Mouse (Mus musculus) forebrain, embryonic 15.5 days (tissue): Measurements from ENCODE around the gene Pcx. TPM values are rescaled to one million over a fixed set of nuclear protein-coding genes. Genes with fewer than 3 reads are reported as not detected.

Experiments
- ATAC-seq: fragments of 200-750 bp; cut with Nextera tagmentation; replicated peaks from 2 replicates; pipeline ENCODE4 v1.8.0; 2017; ENCODE audit warnings: mild to moderate bottlenecking, moderate TSS enrichment, moderate library complexity
- H3K27ac ChIP-seq: fragments of 300-500 bp; sonication (generic); replicated peaks from 2 replicates; pipeline ENCODE4 v1.5.1; 2015; ENCODE audit warnings: mild to moderate bottlenecking, inconsistent platforms
- H3K27me3 ChIP-seq: fragments of 300-500 bp; sonication (generic); 2 replicates; pipeline ENCODE4 v1.6.1; 2015; ENCODE audit warnings: inconsistent platforms
- H3K36me3 ChIP-seq: fragments of 300-500 bp; sonication (generic); 2 replicates; pipeline ENCODE4 v1.6.1; 2015; ENCODE audit warnings: mild to moderate bottlenecking, inconsistent platforms
- H3K4me1 ChIP-seq: fragments of 300-500 bp; sonication (generic); 2 replicates; pipeline ENCODE4 v1.6.1; 2015; ENCODE audit warnings: inconsistent platforms
- H3K4me2 ChIP-seq: fragments of 300-500 bp; sonication (generic); replicated peaks from 2 replicates; pipeline ENCODE4 v1.6.1; 2015; ENCODE audit warnings: mild to moderate bottlenecking, inconsistent platforms
- H3K4me3 ChIP-seq: fragments of 300-500 bp; sonication (generic); 2 replicates; pipeline ENCODE4 v1.5.1; 2015; ENCODE audit warnings: mild to moderate bottlenecking, inconsistent platforms
- H3K9ac ChIP-seq: fragments of 300-500 bp; sonication (generic); replicated peaks from 2 replicates; pipeline ENCODE4 v1.6.1; 2015; ENCODE audit warnings: mild to moderate bottlenecking, inconsistent platforms
- H3K9me3 ChIP-seq: fragments of 300-500 bp; sonication (generic); 2 replicates; pipeline ENCODE4 v1.6.1; 2016; ENCODE audit warnings: inconsistent platforms
- WGBS: fragments of 180-500 bp; shearing (Covaris S2); methylation state at CpG from one replicate; pipeline ENCODE4 v1.1.7; 2015; ENCODE audit warnings: mixed read lengths; 5-methylcytosine and 5-hydroxymethylcytosine counted together
- microRNA-seq: library from miRNA; unstranded; fragments of <30 nt; microRNA quantifications from one replicate; pipeline ENCODE4, GENCODE M21; 2016
- polyA plus RNA-seq: library from polyadenylated mRNA; unstranded; fragments of >200 nt; fragmentation: Nextera tagmentation; extraction: Ambion mirVana; gene quantifications from 2 replicates; pipeline ENCODE4 v1.2.1, GENCODE M21; 2015

The Pcx gene
- polyA plus RNA-seq, 1 experiment from 2014 or later: 28.4 TPM

DNA sequence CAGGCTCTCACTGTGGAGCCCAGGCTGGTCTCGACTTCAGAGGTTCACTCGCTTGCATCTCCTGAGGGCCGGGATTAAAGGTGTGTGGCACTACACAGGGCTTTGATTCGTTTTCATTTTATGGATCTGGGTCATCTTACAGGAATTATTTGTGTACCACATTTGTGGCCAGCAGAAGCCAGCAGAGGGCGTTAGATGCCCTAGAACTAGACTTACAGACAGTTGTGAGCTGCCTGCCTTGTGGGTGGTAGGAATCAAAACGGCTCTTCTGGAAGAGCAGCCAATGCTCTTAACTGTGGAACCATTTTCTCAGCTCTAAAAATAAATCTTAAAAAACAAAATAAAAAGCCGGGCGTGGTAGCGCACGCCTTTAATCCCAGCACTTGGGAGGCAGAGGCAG lies 134.0 kb downstream of the Pcx start:
- no peak for ATAC-seq
- Histone ChIP-seq H3K27ac (no peak overlapping the region), H3K4me1 (no peaks in the 10 kb centered on the region), H3K4me3 (no peak overlapping the region), H3K4me2 (no peak overlapping the region), H3K27me3 (no peaks in the 10 kb centered on the region), H3K9ac (no peak overlapping the region), H3K9me3 (no peaks in the 10 kb centered on the region), H3K36me3 (no peaks in the 10 kb centered on the region)
- 40% methylated on average over 10 of the region's 10 CpGs for WGBS

GRCm38 (mm10) chr19:4646917-4647492 lies 136.7 kb downstream of the Pcx start:
- Histone ChIP-seq H3K9me3 (no peaks in the 10 kb centered on the region), H3K36me3 (no peaks in the 10 kb centered on the region), H3K4me3 (no peak overlapping the region), H3K27ac (no peak overlapping the region), H3K9ac (no peak overlapping the region), H3K4me1 (no peaks in the 10 kb centered on the region), H3K4me2 (no peak overlapping the region), H3K27me3 (no peaks in the 10 kb centered on the region)
- WGBS: 65% methylated on average over 11 of the region's 11 CpGs
- no peak for ATAC-seq

GRCm38 (mm10) chr19:4658156-4658555 lies 147.9 kb downstream of the Pcx start:
- Histone ChIP-seq H3K27ac (no peak overlapping the region), H3K9ac (no peak overlapping the region), H3K27me3 (no peaks in the 10 kb centered on the region), H3K4me2 (no peak overlapping the region), H3K9me3 (no peaks in the 10 kb centered on the region), H3K4me3 (no peak overlapping the region), H3K36me3 (no peaks in the 10 kb centered on the region), H3K4me1 (no peaks in the 10 kb centered on the region)
- no peak for ATAC-seq
- 91% methylated on average over 5 of the region's 5 CpGs for WGBS

DNA sequence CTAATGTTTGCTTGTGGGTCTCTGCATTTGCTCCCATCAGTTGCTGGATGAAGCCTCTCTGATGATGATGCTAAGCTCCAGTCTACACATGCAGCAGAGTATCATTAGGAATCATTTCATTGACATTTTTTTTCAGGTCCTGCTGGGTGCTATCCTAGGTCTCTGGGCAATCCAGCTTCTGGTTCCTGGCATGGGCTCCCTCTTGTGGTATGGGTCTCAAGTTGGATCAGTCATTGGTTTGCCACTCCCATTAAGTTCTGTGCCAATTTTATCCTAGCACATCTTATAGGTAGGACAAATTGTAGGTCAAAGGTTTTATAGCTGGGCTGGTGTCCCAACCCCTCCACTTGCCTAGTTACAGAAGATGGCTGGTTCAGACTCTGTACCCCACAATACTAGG lies 156.5 kb downstream of the Pcx start:
- H3K4me2 ChIP-seq: no peak overlapping the region
- H3K9ac ChIP-seq: no peak overlapping the region
- no peak overlapping the region for H3K27ac ChIP-seq
- H3K9me3 ChIP-seq: no peaks in the 10 kb centered on the region
- H3K36me3 ChIP-seq: no peaks in the 10 kb centered on the region
- no peak overlapping the region for H3K4me3 ChIP-seq
- no peak for ATAC-seq
- no peaks in the 10 kb centered on the region for H3K27me3 ChIP-seq
- H3K4me1 ChIP-seq: no peaks in the 10 kb centered on the region

- Histone ChIP-seq H3K27ac (no peak overlapping the region), H3K4me2 (no peak overlapping the region), H3K36me3 (no peaks in the 10 kb centered on the region), H3K9me3 (no peaks in the 10 kb centered on the region), H3K4me3 (no peak overlapping the region), H3K27me3 (no peaks in the 10 kb centered on the region), H3K4me1 (no peaks in the 10 kb centered on the region), H3K9ac (no peak overlapping the region)
- no peak for ATAC-seq
- WGBS: 91% methylated on average over 4 of the region's 4 CpGs
Measured at GRCm38 (mm10) chr19:4670776-4671175, 160.5 kb downstream of the Pcx start.

Small RNAs within 50 kb of the gene (microRNA-seq; reads per million reads assigned to microRNA genes)
- gene Mir6986: 2.4 reads per million, percentile 3 among the genes with 10 or more reads in this experiment

Other genes with a start within 250 kb of the Pcx start
- gene Ssh3, start 241.3 kb upstream of the Pcx start, polyA plus RNA-seq: 5.2 and 6.7 TPM in 2 replicates
- 25.1 and 26.2 TPM in 2 replicates for gene Ankrd13d, start 227.3 kb upstream of the Pcx start, polyA plus RNA-seq
- gene Grk2, start 204.2 kb upstream of the Pcx start, polyA plus RNA-seq: 20.5 and 24.9 TPM in 2 replicates
- 40.3 and 43.3 TPM in 2 replicates for gene Kdm2a, start 112.2 kb upstream of the Pcx start, polyA plus RNA-seq
- 5.1 and 5.6 TPM in 2 replicates for gene Rhod, start 71.0 kb upstream of the Pcx start, polyA plus RNA-seq
- gene Syt12, start 33.0 kb upstream of the Pcx start, polyA plus RNA-seq: 1.5 and 1.8 TPM in 2 replicates
- not detected in 2 replicates for gene 2010003K11Rik, start 11.9 kb upstream of the Pcx start, polyA plus RNA-seq
- gene Lrfn4, start 105.2 kb downstream of the Pcx start, polyA plus RNA-seq: 10.9 and 11.7 TPM in 2 replicates
- gene Rce1, start 115.2 kb downstream of the Pcx start, polyA plus RNA-seq: 53.8 and 56.5 TPM in 2 replicates
- gene Gm960, start 188.2 kb downstream of the Pcx start, polyA plus RNA-seq: 6.6 and 8.8 TPM in 2 replicates
- gene Sptbn2, start 200.7 kb downstream of the Pcx start, polyA plus RNA-seq: 30.2 and 31.9 TPM in 2 replicates
- 184 and 193 TPM in 2 replicates for gene Rbm4b, start 246.0 kb downstream of the Pcx start, polyA plus RNA-seq